Mouse (Mus musculus) forebrain, embryonic 13.5 days (tissue): ENCODE measurements at regions not wholly inside any gene's neighbourhood (a gene's known extent, or its start where the extent isn't known, plus 50 kb on each side); places are given as distances from the start of the nearest gene placed in this dataset.

Source experiments
- ATAC-seq: fragments of 200-750 bp; cut with Nextera tagmentation; 2 replicates; pipeline ENCODE4 v1.8.0; 2017
- H3K27ac ChIP-seq: fragments of 300-500 bp; sonication (generic); 2 replicates; pipeline ENCODE4 v1.5.1; 2015; ENCODE audit warnings: inconsistent platforms, mild to moderate bottlenecking, moderate library complexity
- H3K27me3 ChIP-seq: fragments of 300-500 bp; sonication (generic); 2 replicates; pipeline ENCODE4 v1.6.1; 2015; ENCODE audit warnings: mild to moderate bottlenecking, inconsistent platforms
- H3K36me3 ChIP-seq: fragments of 300-500 bp; sonication (generic); 2 replicates; pipeline ENCODE4 v1.6.1; 2015; ENCODE audit warnings: mild to moderate bottlenecking, inconsistent platforms; ENCODE audit not compliant: poor library complexity, severe bottlenecking
- H3K4me1 ChIP-seq: fragments of 300-500 bp; sonication (generic); 2 replicates; pipeline ENCODE4 v1.6.1; 2015; ENCODE audit warnings: inconsistent platforms
- H3K4me2 ChIP-seq: fragments of 300-500 bp; sonication (generic); 2 replicates; pipeline ENCODE4 v1.6.1; 2015; ENCODE audit warnings: inconsistent platforms, mild to moderate bottlenecking, moderate library complexity
- H3K4me3 ChIP-seq: fragments of 300-500 bp; sonication (generic); 2 replicates; pipeline ENCODE4 v1.5.1; 2015; ENCODE audit warnings: mild to moderate bottlenecking, inconsistent platforms
- H3K9ac ChIP-seq: fragments of 300-500 bp; sonication (generic); 2 replicates; pipeline ENCODE4 v1.6.1; 2015; ENCODE audit warnings: mild to moderate bottlenecking, inconsistent platforms
- H3K9me3 ChIP-seq: fragments of 300-500 bp; sonication (generic); replicated peaks from 2 replicates; pipeline ENCODE4 v1.6.1; 2016; ENCODE audit warnings: inconsistent platforms
- WGBS: fragments of 180-500 bp; shearing (Covaris S2); methylation state at CpG from one replicate; pipeline ENCODE4 v1.1.7; 2015; 5-methylcytosine and 5-hydroxymethylcytosine counted together

DNA sequence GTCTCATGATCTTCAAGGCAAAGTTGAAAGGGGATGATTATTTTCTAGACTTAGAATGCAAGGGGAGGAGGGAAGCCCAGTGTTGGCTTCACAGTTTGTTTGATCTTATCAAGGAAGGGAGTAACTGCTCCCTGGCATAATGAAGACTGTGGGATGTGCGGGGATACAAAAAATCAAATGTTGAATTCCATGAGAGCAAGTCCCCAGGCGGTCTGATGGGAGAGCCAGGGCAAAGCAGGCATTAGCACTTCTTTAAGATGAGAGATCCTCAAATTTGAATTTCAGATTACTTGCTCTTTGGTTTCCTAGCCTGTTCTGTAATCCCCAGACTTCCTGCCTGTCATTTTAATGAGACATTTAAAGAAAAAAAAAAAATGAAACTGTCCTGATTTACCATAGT is 525.6 kb upstream of the Man1a start:
- Histone ChIP-seq H3K4me3 (no peak overlapping the region), H3K36me3 (no peaks in the 10 kb centered on the region), H3K27me3 (no peaks in the 10 kb centered on the region), H3K4me1 (no peaks in the 10 kb centered on the region), H3K4me2 (no peak overlapping the region), H3K9ac (no peak overlapping the region), H3K27ac (no peak overlapping the region), H3K9me3 (no peaks in the 10 kb centered on the region)
- 20% methylated on average over 2 of the region's 2 CpGs for WGBS
- peak; percentile 68; the same call in 1 of the 2 replicates for ATAC-seq

DNA sequence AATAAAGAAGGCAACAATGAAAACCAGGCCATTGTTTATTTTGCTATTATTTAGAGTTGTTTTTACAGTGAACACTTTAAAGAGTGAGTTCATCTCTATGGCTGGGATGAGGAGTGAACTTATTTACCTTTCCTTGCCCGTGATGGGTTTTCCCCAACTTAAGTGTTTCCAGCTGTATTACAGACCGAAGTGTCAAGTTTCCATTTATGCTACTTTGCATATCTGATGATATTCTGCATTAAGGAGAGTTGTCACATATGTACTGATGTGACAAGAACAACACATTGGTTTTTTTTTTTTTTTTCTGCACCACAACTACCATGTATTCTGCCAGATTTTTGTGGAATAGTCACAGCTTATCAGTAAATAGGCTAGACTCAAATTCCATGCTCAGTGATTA is 518.7 kb upstream of the Man1a start:
- no peaks in the 10 kb centered on the region for H3K9me3 ChIP-seq
- WGBS = 87% methylated on average over 2 of the region's 2 CpGs

DNA sequence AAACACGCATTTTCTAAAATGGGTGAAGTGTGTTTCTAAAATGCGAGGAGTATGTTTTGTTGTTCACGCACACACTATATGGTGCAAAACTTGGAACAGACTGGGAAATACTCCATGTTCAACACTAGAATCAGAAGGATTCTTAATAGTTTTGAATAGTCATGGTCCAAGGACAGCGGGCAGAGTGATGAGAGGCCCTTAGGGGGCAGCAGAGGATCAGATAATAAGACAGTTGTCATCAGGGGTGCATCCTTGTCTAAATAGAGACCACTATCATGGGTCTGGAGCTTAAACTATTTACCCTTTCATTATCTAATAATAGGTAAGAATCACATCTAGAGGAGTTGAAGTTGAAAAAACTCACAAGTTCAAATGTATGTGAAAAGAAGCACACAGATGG is 482.2 kb upstream of the Man1a start:
- H3K27ac ChIP-seq = no peak overlapping the region
- H3K4me2 ChIP-seq = no peak overlapping the region
- no peak overlapping the region for H3K4me3 ChIP-seq
- H3K27me3 ChIP-seq = no peaks in the 10 kb centered on the region
- no peaks in the 10 kb centered on the region for H3K9me3 ChIP-seq
- ATAC-seq = peak; percentile 57
- H3K4me1 ChIP-seq = no peaks in the 10 kb centered on the region
- WGBS = 70% methylated on average over 4 of the region's 4 CpGs
- H3K9ac ChIP-seq = no peak overlapping the region
- no peaks in the 10 kb centered on the region for H3K36me3 ChIP-seq

More for the DNA sequence above, 518.7 kb upstream of the Man1a start:
- H3K36me3 ChIP-seq = no peaks in the 10 kb centered on the region
- no peak for ATAC-seq
- H3K4me1 ChIP-seq = no peaks in the 10 kb centered on the region
- no peaks in the 10 kb centered on the region for H3K27me3 ChIP-seq
- H3K27ac ChIP-seq = no peak overlapping the region
- H3K4me2 ChIP-seq = no peak overlapping the region
- H3K4me3 ChIP-seq = no peak overlapping the region
- H3K9ac ChIP-seq = no peak overlapping the region

DNA sequence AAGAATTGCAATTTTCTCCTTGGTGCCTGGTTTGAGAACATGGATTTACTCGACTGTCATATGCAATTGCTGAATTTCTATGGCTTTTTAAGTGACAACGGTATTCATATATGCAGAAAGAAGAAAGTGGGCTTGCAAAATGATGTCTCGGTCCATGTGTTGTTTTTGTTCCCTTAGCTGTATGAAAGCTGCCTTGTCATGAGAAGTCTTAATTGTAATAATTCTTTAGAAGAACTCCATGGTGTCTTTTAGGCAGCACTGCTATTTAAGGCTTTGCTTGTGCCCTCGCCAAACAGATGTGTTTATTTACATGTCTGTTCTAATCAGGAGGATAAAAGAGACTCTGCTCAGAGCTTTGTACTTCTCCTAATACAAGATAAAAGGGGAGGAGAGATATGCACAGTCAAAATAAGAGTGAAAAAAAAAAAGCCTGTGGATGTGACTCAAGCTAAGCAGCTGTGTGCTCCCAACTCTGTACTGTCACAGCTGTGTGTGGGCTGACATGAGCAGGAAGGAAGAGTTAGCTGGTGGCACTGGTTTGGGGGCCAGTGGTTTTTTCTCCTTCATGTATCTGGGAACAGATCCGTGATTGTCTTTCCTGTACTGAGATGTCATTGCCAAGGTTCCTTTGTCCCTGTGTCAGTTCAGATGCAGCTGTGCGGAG is 475.5 kb upstream of the Man1a start:
- H3K9ac ChIP-seq = no peak overlapping the region
- ATAC-seq = no peak
- no peaks in the 10 kb centered on the region for H3K4me1 ChIP-seq
- no peaks in the 10 kb centered on the region for H3K27me3 ChIP-seq
- H3K4me2 ChIP-seq = no peak overlapping the region
- no peaks in the 10 kb centered on the region for H3K36me3 ChIP-seq
- no peaks in the 10 kb centered on the region for H3K9me3 ChIP-seq
- WGBS = 71% methylated on average over 6 of the region's 6 CpGs
- H3K27ac ChIP-seq = no peak overlapping the region
- H3K4me3 ChIP-seq = no peak overlapping the region

DNA sequence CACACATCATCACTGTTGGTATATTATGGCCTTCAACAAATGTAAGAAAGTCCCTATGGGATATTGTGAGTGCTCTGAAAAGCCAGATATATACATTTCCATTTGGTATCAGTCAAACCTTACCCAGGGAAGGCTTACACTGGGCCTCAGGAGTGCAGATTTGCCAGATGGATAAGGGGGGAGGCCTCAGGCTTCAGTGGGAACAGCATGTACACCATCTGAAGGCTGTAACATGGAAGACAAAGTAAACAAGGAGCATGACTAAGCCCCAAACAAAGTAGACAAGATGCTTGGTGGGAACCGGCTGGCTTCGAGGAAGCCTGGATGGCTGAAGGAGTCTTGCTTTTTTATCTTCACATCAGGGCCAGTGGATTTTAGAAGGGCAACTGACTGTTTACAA is 474.3 kb upstream of the Man1a start:
- Histone ChIP-seq H3K4me3 (no peak overlapping the region), H3K27me3 (no peaks in the 10 kb centered on the region), H3K9ac (no peak overlapping the region), H3K9me3 (no peaks in the 10 kb centered on the region), H3K36me3 (no peaks in the 10 kb centered on the region), H3K27ac (no peak overlapping the region), H3K4me1 (no peaks in the 10 kb centered on the region), H3K4me2 (no peak overlapping the region)
- no peak for ATAC-seq
- 96% methylated on average over 2 of the region's 2 CpGs for WGBS

DNA sequence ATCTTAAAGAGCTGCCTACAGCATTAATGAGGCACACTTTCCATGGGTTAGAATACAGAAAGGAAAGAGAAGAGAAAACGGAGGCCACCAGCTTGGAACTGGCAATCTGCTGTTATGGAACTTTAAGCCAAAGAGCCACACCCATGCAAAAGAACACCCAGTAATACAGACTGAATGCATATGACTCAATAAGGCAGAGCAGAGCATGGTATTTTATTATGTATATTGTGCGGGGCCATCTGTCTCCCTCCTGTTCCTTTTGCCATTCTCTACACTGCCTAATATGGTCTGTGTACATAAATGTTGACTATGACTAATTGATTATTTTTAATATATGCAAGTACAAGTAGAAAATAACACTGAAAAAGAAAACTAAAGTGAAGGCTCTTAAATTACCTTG is 472.6 kb upstream of the Man1a start:
- no peaks in the 10 kb centered on the region for H3K27me3 ChIP-seq
- H3K9me3 ChIP-seq = no peaks in the 10 kb centered on the region
- H3K9ac ChIP-seq = no peak overlapping the region
- H3K4me1 ChIP-seq = no peaks in the 10 kb centered on the region
- peak; percentile 86 for ATAC-seq
- no peak overlapping the region for H3K27ac ChIP-seq
- no peaks in the 10 kb centered on the region for H3K36me3 ChIP-seq
- no peak overlapping the region for H3K4me3 ChIP-seq
- 84% methylated on average over 2 of the region's 2 CpGs for WGBS
- no peak overlapping the region for H3K4me2 ChIP-seq

DNA sequence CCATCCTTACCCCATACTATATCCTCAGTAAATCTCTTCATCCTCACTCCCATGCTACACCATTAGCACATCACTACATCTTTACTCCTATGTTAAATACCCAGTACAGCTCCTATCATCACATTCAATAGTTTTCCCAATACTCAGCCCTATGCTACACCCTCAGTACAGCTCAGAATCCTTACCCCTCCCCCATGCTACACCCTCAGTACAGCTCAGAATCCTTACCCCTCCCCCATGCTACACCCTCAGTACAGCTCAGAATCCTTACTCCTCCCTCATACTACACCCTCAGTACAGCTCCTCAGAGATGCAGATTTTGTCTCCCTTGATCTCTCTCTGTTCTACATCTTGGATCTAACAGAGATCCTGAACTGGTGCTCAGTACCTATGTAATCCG is 472.1 kb upstream of the Man1a start:
- H3K27me3 ChIP-seq = no peaks in the 10 kb centered on the region
- H3K4me2 ChIP-seq = no peak overlapping the region
- no peaks in the 10 kb centered on the region for H3K36me3 ChIP-seq
- H3K4me3 ChIP-seq = no peak overlapping the region
- H3K4me1 ChIP-seq = no peaks in the 10 kb centered on the region
- H3K9me3 ChIP-seq = no peaks in the 10 kb centered on the region
- peak; percentile 62 for ATAC-seq
- H3K27ac ChIP-seq = no peak overlapping the region
- WGBS = 91% methylated on average over 1 of the region's 1 CpGs
- H3K9ac ChIP-seq = no peak overlapping the region

DNA sequence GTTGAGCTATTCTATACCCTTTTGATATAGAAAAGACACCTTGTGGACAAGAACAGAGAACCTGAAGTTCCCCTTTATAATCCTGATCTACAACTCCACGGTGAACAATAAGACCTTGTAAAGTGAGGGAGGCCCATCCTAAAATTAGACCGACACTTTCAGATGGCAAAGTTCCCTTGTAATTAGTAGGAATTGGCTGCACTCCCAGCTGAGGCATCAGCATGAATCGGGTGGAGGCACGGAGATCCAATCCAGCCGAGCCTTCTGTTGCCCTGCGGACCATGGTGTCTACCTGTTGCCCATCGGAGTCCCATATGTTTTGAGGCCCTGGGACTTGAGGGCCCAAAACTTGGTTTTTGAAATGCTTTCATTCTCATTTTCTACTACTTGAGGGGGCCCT is 456.2 kb upstream of the Man1a start:
- Histone ChIP-seq H3K4me3 (no peak overlapping the region), H3K9ac (no peak overlapping the region), H3K9me3 (peaks cover 23% of the 10 kb centered on the region), H3K4me1 (no peaks in the 10 kb centered on the region), H3K36me3 (no peaks in the 10 kb centered on the region), H3K27me3 (no peaks in the 10 kb centered on the region), H3K4me2 (no peak overlapping the region), H3K27ac (no peak overlapping the region)
- WGBS = 93% methylated on average over 7 of the region's 7 CpGs
- no peak for ATAC-seq

DNA sequence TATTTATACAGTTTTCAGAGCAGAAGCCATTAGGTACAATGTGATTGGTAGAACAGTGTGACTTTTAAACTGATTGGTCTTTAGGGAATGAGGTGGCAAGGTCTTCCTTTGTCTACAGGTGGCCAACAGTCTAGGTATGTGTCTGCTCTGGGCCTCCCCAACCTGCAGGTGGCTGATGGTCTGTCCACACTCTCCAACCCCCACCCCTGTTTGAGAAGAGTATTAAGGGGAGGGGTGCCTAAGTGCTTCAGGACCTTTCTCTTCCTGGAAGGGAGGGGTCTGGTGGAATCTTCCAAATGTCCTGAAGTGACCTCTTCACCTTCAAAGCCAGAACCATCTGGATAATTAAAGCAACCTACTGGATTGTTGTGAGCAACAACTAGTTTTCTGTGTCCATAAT is 434.4 kb upstream of the Man1a start:
- ATAC-seq = no peak
- no peaks in the 10 kb centered on the region for H3K4me1 ChIP-seq
- no peak overlapping the region for H3K4me3 ChIP-seq
- no peak overlapping the region for H3K27ac ChIP-seq
- no peaks in the 10 kb centered on the region for H3K36me3 ChIP-seq
- no peak overlapping the region for H3K9ac ChIP-seq
- no peaks in the 10 kb centered on the region for H3K9me3 ChIP-seq
- H3K4me2 ChIP-seq = no peak overlapping the region
- no peaks in the 10 kb centered on the region for H3K27me3 ChIP-seq

DNA sequence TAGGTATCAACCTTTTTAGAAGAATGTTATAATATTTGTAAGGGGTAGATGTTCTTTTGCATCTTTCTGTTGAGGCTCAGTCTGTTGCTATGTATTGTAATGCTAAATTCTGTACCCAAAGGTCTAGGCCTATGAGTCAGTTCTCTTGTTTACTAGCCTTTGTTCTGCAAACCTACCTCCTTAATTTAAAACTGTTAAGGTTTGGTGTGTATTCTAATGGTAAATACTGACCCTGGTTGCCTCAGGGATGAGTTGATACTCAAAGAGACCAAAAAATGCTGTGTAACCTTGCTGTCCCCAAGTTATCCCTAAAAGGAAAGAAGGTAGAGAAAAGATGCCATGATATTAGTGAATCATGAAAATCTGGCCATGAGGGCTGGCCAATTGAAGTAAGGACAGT is 433.4 kb upstream of the Man1a start:
- H3K27me3 ChIP-seq = no peaks in the 10 kb centered on the region
- H3K9me3 ChIP-seq = no peaks in the 10 kb centered on the region
- ATAC-seq = no peak
- no peak overlapping the region for H3K27ac ChIP-seq
- no peak overlapping the region for H3K4me2 ChIP-seq
- H3K4me3 ChIP-seq = no peak overlapping the region
- no peaks in the 10 kb centered on the region for H3K4me1 ChIP-seq
- no peak overlapping the region for H3K9ac ChIP-seq
- no peaks in the 10 kb centered on the region for H3K36me3 ChIP-seq
